Mouse (Mus musculus) small intestine, adult 2 months (tissue): ENCODE data around the gene Lix1l. TPM values are rescaled to one million over a fixed set of nuclear protein-coding genes. Genes with fewer than 3 reads are reported as not detected.
"Not testable (repeated sequence)": the region's sequence is repeated elsewhere in the genome, so short reads cannot be mapped to it uniquely, and the experiment has no call there.

Experiments used
- H3K27ac ChIP-seq: fragments of 200-500 bp; 2 replicates; pipeline ENCODE4 v1.5.1; 2012; ENCODE audit warnings: low read depth, low read length, control low read depth, inconsistent platforms; ENCODE audit not compliant: insufficient read depth
- H3K27me3 ChIP-seq: fragments of 200-500 bp; 2 replicates; pipeline ENCODE4 v1.6.1; 2012; ENCODE audit warnings: mild to moderate bottlenecking, moderate library complexity, low read length, inconsistent platforms; ENCODE audit not compliant: control insufficient read depth, insufficient read depth
- H3K36me3 ChIP-seq: fragments of 200-500 bp; 2 replicates; pipeline ENCODE4 v1.6.1; 2012; ENCODE audit warnings: mild to moderate bottlenecking, low read length, control low read depth, inconsistent platforms; ENCODE audit not compliant: control insufficient read depth, insufficient read depth
- H3K4me1 ChIP-seq: fragments of 200-500 bp; 2 replicates; pipeline ENCODE4 v1.6.1; 2012; ENCODE audit warnings: low read length, inconsistent platforms, mixed read lengths; ENCODE audit not compliant: control insufficient read depth, insufficient read depth, insufficient read length
- H3K4me3 ChIP-seq: fragments of 200-500 bp; 2 replicates; pipeline ENCODE4 v1.5.1; 2012; ENCODE audit warnings: low read depth, mild to moderate bottlenecking, control low read depth, inconsistent platforms, low read length, moderate library complexity
- CTCF ChIP-seq: fragments of 200-500 bp; IDR thresholded peaks from 2 replicates; pipeline ENCODE4 v1.5.1; 2012; ENCODE audit warnings: low read depth, mild to moderate bottlenecking, control low read depth, inconsistent platforms, low read length, moderate library complexity, mixed read lengths; ENCODE audit not compliant: insufficient replicate concordance, insufficient read length; ENCODE audit errors: extremely low read depth
- POLR2A ChIP-seq: fragments of 200-500 bp; IDR thresholded peaks from 2 replicates; pipeline ENCODE4 v1.6.1; 2012; ENCODE audit warnings: low read depth, mild to moderate bottlenecking, control low read depth, inconsistent platforms, low read length, moderate library complexity
- WGBS: fragments of 180-500 bp; shearing (Covaris S2); methylation state at CpG from one replicate; pipeline ENCODE4 v1.1.7; 2018; 5-methylcytosine and 5-hydroxymethylcytosine counted together
- polyA plus RNA-seq: library from polyadenylated mRNA; depleted of rRNA; stranded (reverse); fragments of >200 nt; gene quantifications from 2 replicates; pipeline ENCODE4 v1.2.3, GENCODE M21; 2012

Lix1l gene
- polyA plus RNA-seq, 1 experiment = 7.6 TPM

- no peaks in the 10 kb centered on the region for H3K36me3 ChIP-seq
- H3K27ac ChIP-seq = no peak overlapping the region
- WGBS = 63% methylated on average over 5 of the region's 5 CpGs
- H3K4me3 ChIP-seq = no peak overlapping the region
- peaks cover 4% of the 10 kb centered on the region; the same call in 1 of the 2 replicates for H3K4me1 ChIP-seq
- TF ChIP-seq CTCF (no peak), POLR2A (no peak)
- peaks cover 24% of the 10 kb centered on the region for H3K27me3 ChIP-seq
Observed at GRCm38 (mm10) chr3:96603311-96603710, 2.4 kb downstream of the Lix1l start.

GRCm38 (mm10) chr3:96606007-96606406, 5.1 kb downstream of the Lix1l start:
- H3K4me3 ChIP-seq, H3K4me1 ChIP-seq, H3K36me3 ChIP-seq, H3K27me3 ChIP-seq, H3K27ac ChIP-seq: not testable (repeated sequence)
- 86% methylated on average over 4 of the region's 4 CpGs for WGBS

- Histone ChIP-seq H3K4me3 (no peak overlapping the region), H3K36me3 (no peaks in the 10 kb centered on the region), H3K27ac (no peak overlapping the region), H3K4me1 (no peaks in the 10 kb centered on the region), H3K27me3 (0 out of 2 replicates have a peak, but pooled peaks cover 5% of the 10 kb centered on the region)
- WGBS = 86% methylated on average over 4 of the region's 4 CpGs
- no peak for TF ChIP-seq POLR2A
- no peak for TF ChIP-seq CTCF
Observed at GRCm38 (mm10) chr3:96606618-96607017, 5.7 kb downstream of the Lix1l start.

GRCm38 (mm10) chr3:96617941-96618340, 17.0 kb downstream of the Lix1l start:
- Histone ChIP-seq H3K4me3 (no peak overlapping the region), H3K27me3 (no peaks in the 10 kb centered on the region), H3K27ac (no peak overlapping the region), H3K4me1 (no peaks in the 10 kb centered on the region), H3K36me3 (peaks cover 9% of the 10 kb centered on the region)
- WGBS = 91% methylated on average over 3 of the region's 3 CpGs
- no peak for TF ChIP-seq CTCF
- no peak for TF ChIP-seq POLR2A

- Histone ChIP-seq H3K27ac (no peak overlapping the region), H3K4me3 (no peak overlapping the region), H3K4me1 (no peaks in the 10 kb centered on the region), H3K27me3 (no peaks in the 10 kb centered on the region), H3K36me3 (peaks cover 8% of the 10 kb centered on the region)
- 95% methylated on average over 4 of the region's 4 CpGs for WGBS
- TF ChIP-seq POLR2A (no peak), CTCF (no peak)
Observed at GRCm38 (mm10) chr3:96623201-96623600, 22.3 kb downstream of the Lix1l start.

- H3K27ac ChIP-seq = peak within 1 kb of the TSS; percentile 76
- under 1% methylated on average over 48 of the region's 48 CpGs for WGBS
- H3K4me3 ChIP-seq = peak within 1 kb of the TSS; percentile 87
- H3K27me3 ChIP-seq = no peaks in the 10 kb centered on the region
- TF ChIP-seq POLR2A = peak; percentile 80
- no peak for TF ChIP-seq CTCF
- no peaks in the 10 kb centered on the region; the same call in 1 of the 2 replicates for H3K4me1 ChIP-seq
- H3K36me3 ChIP-seq = peaks cover 11% of the 10 kb centered on the region
Observed at GRCm38 (mm10) chr3:96629729-96630600, 29.0 kb downstream of the Lix1l start, which contains the start of gene Rbm8a. Gene Rbm8a (plus strand): TSS chr3:96629933.

GRCm38 (mm10) chr3:96632058-96632457, 31.1 kb downstream of the Lix1l start:
- TF ChIP-seq CTCF (no peak), POLR2A (no peak)
- H3K4me3 ChIP-seq = no peak overlapping the region
- peaks cover 4% of the 10 kb centered on the region; the same call in 1 of the 2 replicates for H3K4me1 ChIP-seq

More at GRCm38 (mm10) chr3:96632058-96632457, 31.1 kb downstream of the Lix1l start:
- H3K27me3 ChIP-seq = no peaks in the 10 kb centered on the region
- H3K36me3 ChIP-seq = peaks cover 11% of the 10 kb centered on the region
- no peak overlapping the region for H3K27ac ChIP-seq
